Mouse (Mus musculus): ENCODE data around the gene Drd4. TPM values are rescaled to one million over a fixed set of nuclear protein-coding genes. Genes with fewer than 3 reads are reported as not detected.

Gene Drd4
- total RNA-seq, 2 experiments from 2014 or later, result not detected

GRCm38 (mm10) chr7:141275356-141275755 is 16.4 kb upstream of the Drd4 start:
- intact Hi-C loops (cut with DNase I), result no loop called here
- no peak for TF ChIP-seq CTCF (IDR thresholded peaks at IDR 0.05)
- no peak for DNase-seq
- no peak overlapping the region for H3K4me3 ChIP-seq
- no peak overlapping the region for H3K27ac ChIP-seq

DNA sequence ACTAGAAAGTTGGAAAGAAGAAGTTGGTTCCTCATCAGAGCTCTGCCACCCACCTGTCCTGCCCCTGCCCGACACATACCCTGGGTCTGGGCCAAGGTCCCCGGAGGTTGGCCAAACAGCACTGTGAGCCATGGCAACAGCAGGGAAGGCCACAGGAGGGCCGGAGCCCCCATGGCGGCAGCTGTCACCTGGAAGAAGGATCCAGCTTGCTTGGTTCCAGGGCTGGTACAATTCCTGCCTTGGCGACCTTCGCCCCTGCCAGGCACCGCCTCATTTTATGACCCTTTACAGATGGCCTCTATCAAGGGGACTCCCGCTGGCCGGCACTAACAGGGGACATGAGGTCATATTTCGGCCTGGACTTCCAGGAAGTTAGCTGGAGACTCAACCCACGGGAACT is 15.3 kb upstream of the Drd4 start, which contains the start of gene Cdhr5:
Gene Cdhr5 (minus strand): TSS at position 241 of the 400 bp plus-strand sequence.
- intact Hi-C loops (cut with DNase I), result no loop called here
- no peak for DNase-seq
- TF ChIP-seq CTCF (IDR thresholded peaks at IDR 0.05), result no peak
- no peak within 1 kb of the TSS for H3K4me3 ChIP-seq
- H3K27ac ChIP-seq, result no peak within 1 kb of the TSS

GRCm38 (mm10) chr7:141277701-141278678 is 13.8 kb upstream of the Drd4 start:
- DNase-seq, result no peak
- TF ChIP-seq CTCF (IDR thresholded peaks at IDR 0.05), result no peak
- Histone ChIP-seq H3K27ac (no peak overlapping the region), H3K4me3 (no peak overlapping the region)
- intact Hi-C loops (cut with DNase I), result no loop called here

GRCm38 (mm10) chr7:141278766-141279590 is 12.8 kb upstream of the Drd4 start, which contains the start of gene Sct:
Gene Sct, minus strand, starts transcription at chr7:141279133.
- no peak for DNase-seq
- peak within 1 kb of the TSS; percentile 65 for H3K4me3 ChIP-seq
- TF ChIP-seq CTCF (IDR thresholded peaks at IDR 0.05), result peak; percentile 40; the same call in 1 of the 2 replicates
- H3K27ac ChIP-seq, result no peak within 1 kb of the TSS
- intact Hi-C loops (cut with DNase I), result no loop called here

GRCm38 (mm10) chr7:141281442-141281841 is 10.4 kb upstream of the Drd4 start:
- intact Hi-C loops (cut with DNase I), result no loop called here
- Histone ChIP-seq H3K4me3 (no peak overlapping the region), H3K27ac (no peak overlapping the region)
- no peak for DNase-seq
- no peak for TF ChIP-seq CTCF (IDR thresholded peaks at IDR 0.05)

DNA sequence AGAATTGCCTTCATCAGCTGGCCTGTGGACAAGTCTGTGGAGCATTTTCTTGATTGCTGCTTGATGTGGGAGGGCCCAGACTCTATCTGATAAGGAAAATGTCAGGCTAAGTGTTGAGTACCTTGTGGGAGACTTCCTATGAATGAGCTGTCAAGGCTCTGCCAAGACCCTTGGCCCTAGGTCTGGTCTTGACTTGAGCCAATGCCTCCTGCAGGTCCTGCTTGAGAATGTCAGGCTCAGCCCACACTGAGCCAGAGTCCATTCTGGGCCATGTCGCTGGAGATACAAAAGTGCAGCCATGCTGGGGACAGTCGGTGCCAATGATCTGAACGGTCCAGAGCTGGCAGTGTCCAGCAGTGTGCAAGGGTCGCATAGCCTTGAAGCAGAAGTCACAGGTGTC is 9.1 kb upstream of the Drd4 start:
- intact Hi-C loops (cut with DNase I), result no loop called here
- DNase-seq, result no peak
- no peak overlapping the region for H3K4me3 ChIP-seq
- no peak overlapping the region for H3K27ac ChIP-seq
- no peak for TF ChIP-seq CTCF (IDR thresholded peaks at IDR 0.05)

DNA sequence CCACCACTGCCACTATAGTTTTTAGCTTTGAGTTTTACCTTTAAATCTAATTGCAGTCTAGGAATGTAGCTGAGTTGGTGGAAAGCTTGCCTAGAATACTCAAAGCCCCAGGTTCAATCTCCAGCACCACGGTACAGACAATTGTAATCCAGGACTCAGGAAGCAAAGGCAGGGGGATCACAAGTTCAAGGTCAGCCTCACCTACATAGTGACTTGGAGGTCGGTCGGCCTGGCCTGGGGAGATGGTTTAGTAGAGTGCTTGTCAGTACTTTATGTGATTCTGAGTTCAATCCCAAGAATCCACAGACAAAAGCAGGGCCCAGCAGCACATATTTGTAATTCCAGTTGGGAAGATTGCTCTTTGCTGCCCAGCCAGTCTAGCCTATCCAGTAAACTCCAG is 3.8 kb upstream of the Drd4 start:
- no peak for DNase-seq
- intact Hi-C loops (cut with DNase I), result no loop called here
- no peak overlapping the region for H3K4me3 ChIP-seq
- TF ChIP-seq CTCF (IDR thresholded peaks at IDR 0.05), result no peak
- no peak overlapping the region for H3K27ac ChIP-seq

DNA sequence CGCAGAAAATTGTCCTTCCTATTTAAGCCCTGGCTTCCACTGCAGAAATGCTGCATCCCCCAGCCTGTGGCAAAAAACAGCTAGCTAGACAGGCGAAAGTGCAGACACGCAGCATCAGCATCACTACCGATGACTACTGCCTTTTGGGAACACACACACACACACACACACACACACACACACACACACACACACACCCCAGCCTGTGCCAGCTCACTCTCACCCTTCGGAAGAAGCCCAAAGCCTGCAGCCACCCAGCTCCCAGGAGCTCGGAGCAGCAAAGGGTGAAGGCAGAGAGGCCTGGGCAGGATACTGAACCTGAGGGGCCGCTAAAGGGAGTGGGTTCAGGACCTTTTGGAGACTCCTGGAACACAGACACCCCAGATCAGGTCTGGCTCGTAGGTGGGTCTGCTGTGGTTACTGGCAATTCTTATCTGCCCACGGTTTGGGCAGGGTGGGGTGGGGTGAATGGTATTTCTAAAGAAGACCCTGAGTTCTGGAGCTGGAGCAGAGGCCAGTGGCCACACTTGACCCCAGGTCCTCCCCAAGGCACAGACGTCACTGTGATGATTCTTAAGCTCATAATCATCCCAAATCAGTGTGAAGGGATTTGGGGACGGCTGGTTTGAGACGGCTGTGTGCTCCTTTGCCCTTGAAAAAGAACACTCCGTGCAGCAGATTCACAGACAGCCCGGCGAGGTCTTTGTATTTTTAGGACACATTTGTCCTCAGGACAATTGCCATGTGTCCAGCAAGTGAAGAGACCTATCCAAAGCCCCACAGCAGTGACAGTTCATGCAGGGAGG is 980 bp downstream of the Drd4 start:
- Histone ChIP-seq H3K4me3 (no peak overlapping the region), H3K27ac (no peak overlapping the region)
- no peak for TF ChIP-seq CTCF (IDR thresholded peaks at IDR 0.05)
- no peak for DNase-seq
- intact Hi-C loops (cut with DNase I), result no loop called here

DNA sequence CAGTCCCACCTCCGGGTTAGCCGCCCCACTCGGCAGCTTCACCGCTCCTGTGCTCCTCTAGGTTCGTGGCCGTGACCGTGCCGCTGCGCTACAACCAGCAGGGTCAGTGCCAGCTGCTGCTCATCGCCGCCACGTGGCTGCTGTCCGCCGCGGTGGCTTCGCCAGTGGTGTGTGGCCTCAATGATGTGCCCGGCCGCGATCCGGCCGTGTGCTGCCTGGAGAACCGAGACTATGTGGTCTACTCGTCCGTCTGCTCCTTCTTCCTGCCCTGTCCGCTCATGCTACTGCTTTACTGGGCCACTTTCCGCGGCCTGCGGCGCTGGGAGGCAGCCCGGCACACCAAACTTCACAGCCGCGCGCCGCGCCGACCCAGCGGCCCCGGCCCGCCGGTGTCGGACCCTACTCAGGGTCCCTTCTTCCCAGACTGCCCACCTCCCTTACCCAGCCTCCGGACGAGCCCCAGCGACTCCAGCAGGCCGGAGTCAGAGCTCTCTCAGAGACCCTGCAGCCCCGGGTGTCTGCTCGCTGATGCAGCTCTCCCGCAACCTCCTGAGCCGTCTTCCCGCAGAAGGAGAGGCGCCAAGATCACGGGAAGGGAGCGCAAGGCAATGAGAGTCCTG is 2.2 kb downstream of the Drd4 start:
- peak; percentile 64 for DNase-seq
- peak overlapping the region; percentile 60 for H3K4me3 ChIP-seq
- intact Hi-C loops (cut with DNase I), result no loop called here
- H3K27ac ChIP-seq, result no peak overlapping the region
- TF ChIP-seq CTCF (IDR thresholded peaks at IDR 0.05), result peak; percentile 17; the same call in 1 of the 2 replicates

DNA sequence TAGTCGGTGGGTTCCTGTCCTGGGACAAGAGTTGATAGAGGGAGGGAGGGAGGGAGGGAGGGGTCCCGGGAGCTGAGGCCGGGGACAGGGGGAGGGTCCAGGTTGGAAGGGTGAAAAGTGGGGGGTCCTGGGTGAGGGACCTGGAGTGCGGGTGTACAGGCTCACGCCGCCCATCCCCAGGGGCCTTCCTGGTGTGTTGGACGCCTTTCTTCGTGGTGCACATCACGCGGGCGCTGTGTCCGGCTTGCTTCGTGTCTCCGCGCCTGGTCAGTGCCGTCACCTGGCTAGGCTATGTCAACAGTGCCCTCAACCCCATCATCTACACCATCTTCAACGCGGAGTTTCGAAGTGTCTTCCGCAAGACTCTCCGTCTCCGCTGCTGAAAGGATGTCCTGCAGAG is 2.7 kb downstream of the Drd4 start:
- TF ChIP-seq CTCF (IDR thresholded peaks at IDR 0.05), result no peak
- DNase-seq, result no peak
- Histone ChIP-seq H3K4me3 (peak overlapping the region; percentile 60), H3K27ac (no peak overlapping the region)
- intact Hi-C loops (cut with DNase I), result no loop called here

GRCm38 (mm10) chr7:141297926-141298650 is 6.3 kb downstream of the Drd4 start:
- intact Hi-C loops (cut with DNase I), result no loop called here
- no peak for DNase-seq
- Histone ChIP-seq H3K27ac (no peak overlapping the region), H3K4me3 (no peak overlapping the region)
- TF ChIP-seq CTCF (IDR thresholded peaks at IDR 0.05), result no peak
